Mouse (Mus musculus) MEL (cell line): Measurements from ENCODE around the gene Aldh16a1.

Experiments
- CTCF ChIP-seq, 3 experiments: IDR thresholded peaks in 2 of 3; conservative IDR thresholded peaks in 1 of 3; 2 replicates each; pipeline ENCODE4 v1.5.1; 2011 to 2012; ENCODE audit warnings: low read length in 3 of 3, low read depth in 2 of 3, mild to moderate bottlenecking in 2 of 3, improper control_type of control experiment in 1 of 3, inconsistent platforms in 1 of 3, mixed read lengths in 1 of 3, moderate library complexity in 1 of 3; ENCODE audit not compliant: control insufficient read depth in 1 of 3, insufficient read depth in 1 of 3, poor library complexity in 1 of 3, severe bottlenecking in 1 of 3
- E2F4 ChIP-seq: IDR thresholded peaks from 2 replicates; pipeline ENCODE4 v1.6.1; 2011; ENCODE audit warnings: low read depth, low read length, improper control_type of control experiment, borderline replicate concordance
- ELF1 ChIP-seq: IDR thresholded peaks from 2 replicates; pipeline ENCODE4 v1.6.1; 2014; ENCODE audit warnings: low read depth, mild to moderate bottlenecking, inconsistent platforms, low read length, improper control_type of control experiment, moderate library complexity
- ETS1 ChIP-seq: IDR thresholded peaks from 2 replicates; pipeline ENCODE4 v1.6.1; 2012; ENCODE audit warnings: low read depth, mild to moderate bottlenecking, inconsistent platforms, low read length, improper control_type of control experiment, moderate library complexity
- GATA1 ChIP-seq: IDR thresholded peaks from 2 replicates; pipeline ENCODE4 v1.6.1; 2011; ENCODE audit warnings: low read depth, low read length, improper control_type of control experiment
- NRF1 ChIP-seq: IDR thresholded peaks from 2 replicates; pipeline ENCODE4 v1.6.1; 2014; ENCODE audit warnings: low read depth, mild to moderate bottlenecking, inconsistent platforms, low read length, improper control_type of control experiment, moderate library complexity; ENCODE audit not compliant: poor library complexity, insufficient read depth, severe bottlenecking
- POLR2A ChIP-seq, 2 experiments: IDR thresholded peaks; 2 replicates each; pipeline ENCODE4 v1.6.1; 2011 to 2012; ENCODE audit warnings: low read length in 2 of 2, mild to moderate bottlenecking in 2 of 2, control low read depth in 1 of 2, improper control_type of control experiment in 1 of 2, low read depth in 1 of 2, moderate library complexity in 1 of 2; ENCODE audit not compliant: control insufficient read depth in 1 of 2, insufficient read depth in 1 of 2, poor library complexity in 1 of 2
- TAL1 ChIP-seq: IDR thresholded peaks from 2 replicates; pipeline ENCODE4 v1.6.1; 2012; ENCODE audit warnings: mild to moderate bottlenecking, inconsistent platforms, low read length, moderate library complexity, mixed read lengths
- UBTF ChIP-seq: IDR thresholded peaks from 2 replicates; pipeline ENCODE4 v1.6.1; 2012; ENCODE audit warnings: low read depth, mild to moderate bottlenecking, inconsistent platforms, low read length, improper control_type of control experiment, moderate library complexity, borderline replicate concordance; ENCODE audit not compliant: insufficient read depth

DNA sequence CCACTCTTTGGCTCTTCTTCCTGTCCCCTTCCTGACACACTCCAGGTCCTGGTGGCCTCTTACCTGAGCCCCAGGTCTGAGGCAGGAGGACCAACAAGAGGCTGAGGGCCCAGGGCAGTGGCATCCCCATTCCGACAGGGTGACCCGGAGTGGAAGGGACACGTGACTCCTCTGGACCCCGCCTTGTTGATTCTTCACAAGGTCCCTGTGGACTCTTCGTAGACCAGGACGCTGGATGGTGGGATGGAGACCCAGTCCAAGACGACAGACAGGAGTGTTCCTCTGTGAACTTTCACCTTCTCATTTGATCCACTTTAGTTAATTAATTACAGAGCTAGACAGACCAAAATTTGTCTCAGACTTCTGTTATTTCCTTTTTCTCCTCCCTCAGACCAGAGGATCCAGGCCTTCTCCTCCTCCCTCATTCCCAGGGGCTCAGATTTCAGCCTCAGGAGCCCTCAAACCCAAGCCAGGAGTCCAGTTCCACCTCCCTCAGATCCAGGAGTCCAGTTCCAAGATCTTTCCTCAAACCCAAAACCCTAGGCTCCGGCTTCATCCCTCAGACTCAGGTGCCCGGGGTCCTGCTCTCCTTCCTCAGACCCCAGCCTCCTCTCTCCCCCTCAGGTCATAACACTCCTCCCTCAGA lies 51.3 kb downstream of the Aldh16a1 start:
- TF ChIP-seq ETS1 (no peak), CTCF (IDR thresholded peaks at IDR 0.05 in 2 of 3, conservative IDR thresholded peaks at IDR 0.05 in 1 of 3; ENCODE audit: control insufficient read depth in 1 of 3, insufficient read depth in 1 of 3, low read depth in 2 of 3, low read length in 3 of 3, poor library complexity in 1 of 3, severe bottlenecking in 1 of 3) (no peak), UBTF (no peak), POLR2A (IDR thresholded peaks at IDR 0.05; ENCODE audit: control insufficient read depth in 1 of 2, insufficient read depth in 1 of 2, low read depth in 1 of 2, low read length in 2 of 2, poor library complexity in 1 of 2) (no peak), ELF1 (no peak), TAL1 (no peak), E2F4 (no peak), GATA1 (no peak), NRF1 (no peak)
